Mouse (Mus musculus) hindbrain, embryonic 14.5 days (tissue): ENCODE results near the gene Ttn. TPM values are rescaled to one million over a fixed set of nuclear protein-coding genes. Genes with fewer than 3 reads are reported as not detected.

Source experiments
- ATAC-seq: fragments of 200-750 bp; cut with Nextera tagmentation; 2 replicates; pipeline ENCODE4 v1.8.0; 2017; ENCODE audit warnings: moderate number of reproducible peaks, mild to moderate bottlenecking, moderate TSS enrichment, moderate library complexity; ENCODE audit not compliant: low FRiP score
- DNase-seq: peaks from one replicate; pipeline ENCODE4 v3.0.0-alpha.2; 2015; ENCODE audit warnings: low spot score
- H3K27ac ChIP-seq: fragments of 300-500 bp; sonication (generic); 2 replicates; pipeline ENCODE4 v1.5.1; 2014; ENCODE audit warnings: mild to moderate bottlenecking, moderate library complexity
- H3K27me3 ChIP-seq: fragments of 300-500 bp; sonication (generic); 2 replicates; pipeline ENCODE4 v1.6.1; 2014; ENCODE audit warnings: mild to moderate bottlenecking, low read length, mixed read lengths; ENCODE audit not compliant: control insufficient read depth, insufficient read depth
- H3K36me3 ChIP-seq: fragments of 300-500 bp; sonication (generic); replicated peaks from 2 replicates; pipeline ENCODE4 v1.6.1; 2014; ENCODE audit not compliant: control insufficient read depth, insufficient read depth
- H3K4me1 ChIP-seq: fragments of 300-500 bp; sonication (generic); replicated peaks from 2 replicates; pipeline ENCODE4 v1.6.1; 2014; ENCODE audit warnings: antibody characterized with exemption, low read length, mixed read lengths; ENCODE audit not compliant: control insufficient read depth, insufficient read depth
- H3K4me2 ChIP-seq: fragments of 300-500 bp; sonication (generic); replicated peaks from 2 replicates; pipeline ENCODE4 v1.6.1; 2014; ENCODE audit warnings: mild to moderate bottlenecking, moderate library complexity
- H3K4me3 ChIP-seq: fragments of 300-500 bp; sonication (generic); replicated peaks from 2 replicates; pipeline ENCODE4 v1.5.1; 2014; ENCODE audit warnings: mild to moderate bottlenecking, low read length
- H3K9ac ChIP-seq: fragments of 300-500 bp; sonication (generic); 2 replicates; pipeline ENCODE4 v1.6.1; 2014
- H3K9me3 ChIP-seq: fragments of 300-500 bp; sonication (generic); 2 replicates; pipeline ENCODE4 v1.6.1; 2016; ENCODE audit warnings: low read length; ENCODE audit not compliant: control insufficient read depth
- WGBS: fragments of 180-500 bp; shearing (Covaris S2); extraction: QIAGEN DNeasy Blood & Tissue Kit; methylation state at CpG from one replicate; pipeline ENCODE4 v1.1.7; 2014; 5-methylcytosine and 5-hydroxymethylcytosine counted together
- polyA plus RNA-seq: library from polyadenylated mRNA; unstranded; fragments of >200 nt; fragmentation: Nextera tagmentation; extraction: Ambion mirVana; gene quantifications from 2 replicates; pipeline ENCODE4 v1.2.1, GENCODE M21; 2014

The Ttn gene
- polyA plus RNA-seq, 1 experiment from 2014 or later: 0.37 TPM

GRCm38 (mm10) chr2:76784171-76784570 is 198.2 kb downstream of the Ttn start:
- ATAC-seq (no peak), DNase-seq (no peak)
- Histone ChIP-seq H3K4me2 (no peak overlapping the region), H3K9me3 (peaks cover 20% of the 10 kb centered on the region), H3K27me3 (no peaks in the 10 kb centered on the region), H3K36me3 (no peaks in the 10 kb centered on the region), H3K4me3 (no peak overlapping the region), H3K9ac (no peak overlapping the region), H3K27ac (no peak overlapping the region), H3K4me1 (no peaks in the 10 kb centered on the region)
- WGBS: 96% methylated on average over 12 of the region's 12 CpGs

GRCm38 (mm10) chr2:76780792-76781191 is 201.6 kb downstream of the Ttn start:
- ATAC-seq: no peak
- Histone ChIP-seq H3K27ac (no peak overlapping the region), H3K36me3 (no peaks in the 10 kb centered on the region), H3K9me3 (peaks cover 20% of the 10 kb centered on the region), H3K4me2 (no peak overlapping the region), H3K4me3 (no peak overlapping the region), H3K27me3 (no peaks in the 10 kb centered on the region), H3K4me1 (no peaks in the 10 kb centered on the region), H3K9ac (no peak overlapping the region)
- 91% methylated on average over 13 of the region's 13 CpGs for WGBS
- no peak for DNase-seq

- Histone ChIP-seq H3K4me1 (no peaks in the 10 kb centered on the region), H3K9me3 (0 out of 2 replicates have a peak, but pooled peaks cover 4% of the 10 kb centered on the region), H3K4me2 (no peak overlapping the region), H3K4me3 (no peak overlapping the region), H3K9ac (no peak overlapping the region), H3K27ac (no peak overlapping the region), H3K27me3 (no peaks in the 10 kb centered on the region), H3K36me3 (no peaks in the 10 kb centered on the region)
- DNase-seq (no peak), ATAC-seq (no peak)
- 95% methylated on average over 10 of the region's 10 CpGs for WGBS
These were observed 212.5 kb downstream of the Ttn start for GRCm38 (mm10) chr2:76769831-76770230.

- DNase-seq: no peak
- WGBS: 97% methylated on average over 12 of the region's 12 CpGs
- H3K27ac ChIP-seq: no peak overlapping the region
- no peak overlapping the region for H3K9ac ChIP-seq
- no peak for ATAC-seq
- H3K4me1 ChIP-seq: no peaks in the 10 kb centered on the region
- no peaks in the 10 kb centered on the region for H3K27me3 ChIP-seq
- H3K9me3 ChIP-seq: 0 out of 2 replicates have a peak, but pooled peaks cover 4% of the 10 kb centered on the region
- no peaks in the 10 kb centered on the region for H3K36me3 ChIP-seq
- H3K4me2 ChIP-seq: no peak overlapping the region
- H3K4me3 ChIP-seq: no peak overlapping the region
These were observed 215.1 kb downstream of the Ttn start for GRCm38 (mm10) chr2:76767231-76767630.

- no peak overlapping the region for H3K9ac ChIP-seq
- 96% methylated on average over 13 of the region's 13 CpGs for WGBS
- ATAC-seq: no peak
- peaks cover 8% of the 10 kb centered on the region for H3K9me3 ChIP-seq
- H3K4me1 ChIP-seq: no peaks in the 10 kb centered on the region
- DNase-seq: no peak
- H3K36me3 ChIP-seq: no peaks in the 10 kb centered on the region
- H3K4me3 ChIP-seq: no peak overlapping the region
- H3K4me2 ChIP-seq: no peak overlapping the region
- H3K27me3 ChIP-seq: no peaks in the 10 kb centered on the region
- no peak overlapping the region for H3K27ac ChIP-seq
These were observed 217.8 kb downstream of the Ttn start for GRCm38 (mm10) chr2:76764526-76764925.

- ATAC-seq (no peak), DNase-seq (no peak)
- no peaks in the 10 kb centered on the region for H3K4me1 ChIP-seq
- H3K27ac ChIP-seq: no peak overlapping the region
- WGBS: 96% methylated on average over 6 of the region's 6 CpGs
- peaks cover 28% of the 10 kb centered on the region for H3K9me3 ChIP-seq
- no peak overlapping the region for H3K4me2 ChIP-seq
- no peaks in the 10 kb centered on the region for H3K27me3 ChIP-seq
- H3K9ac ChIP-seq: no peak overlapping the region
- H3K4me3 ChIP-seq: no peak overlapping the region
- H3K36me3 ChIP-seq: no peaks in the 10 kb centered on the region
These were observed 220.2 kb downstream of the Ttn start for GRCm38 (mm10) chr2:76762154-76762553.

GRCm38 (mm10) chr2:76756461-76756860 is 225.9 kb downstream of the Ttn start:
- ATAC-seq (no peak), DNase-seq (no peak)
- no peak overlapping the region for H3K9ac ChIP-seq
- H3K36me3 ChIP-seq: no peaks in the 10 kb centered on the region
- H3K9me3 ChIP-seq: peaks cover 49% of the 10 kb centered on the region
- WGBS: 95% methylated on average over 15 of the region's 15 CpGs
- no peaks in the 10 kb centered on the region for H3K4me1 ChIP-seq
- H3K27ac ChIP-seq: no peak overlapping the region
- H3K4me3 ChIP-seq: no peak overlapping the region
- no peaks in the 10 kb centered on the region for H3K27me3 ChIP-seq
- H3K4me2 ChIP-seq: no peak overlapping the region

- no peak for ATAC-seq
- no peaks in the 10 kb centered on the region for H3K36me3 ChIP-seq
- no peak overlapping the region for H3K9ac ChIP-seq
- no peaks in the 10 kb centered on the region for H3K4me1 ChIP-seq
- no peak overlapping the region for H3K27ac ChIP-seq
- H3K4me3 ChIP-seq: no peak overlapping the region
- no peak for DNase-seq
- H3K27me3 ChIP-seq: no peaks in the 10 kb centered on the region
- peaks cover 41% of the 10 kb centered on the region for H3K9me3 ChIP-seq
- WGBS: 95% methylated on average over 6 of the region's 6 CpGs
- H3K4me2 ChIP-seq: no peak overlapping the region
These were observed 230.4 kb downstream of the Ttn start for GRCm38 (mm10) chr2:76751993-76752392.

GRCm38 (mm10) chr2:76749341-76750110 is 232.8 kb downstream of the Ttn start:
- ATAC-seq: no peak
- WGBS: 94% methylated on average over 21 of the region's 21 CpGs

More at GRCm38 (mm10) chr2:76749341-76750110, 232.8 kb downstream of the Ttn start:
- Histone ChIP-seq H3K4me1 (no peaks in the 10 kb centered on the region), H3K27me3 (no peaks in the 10 kb centered on the region), H3K4me3 (no peak overlapping the region), H3K9me3 (peaks cover 55% of the 10 kb centered on the region), H3K36me3 (no peaks in the 10 kb centered on the region), H3K4me2 (no peak overlapping the region), H3K9ac (no peak overlapping the region), H3K27ac (no peak overlapping the region)
- no peak for DNase-seq
